Mouse (Mus musculus) testis, postnatal 14 days (tissue): ENCODE measurements around the gene Zbtb17.

Experiments
- DNase-seq: peaks from one replicate; pipeline ENCODE4 v3.0.0; 2021; ENCODE audit warnings: low spot score

Zbtb17 gene

GRCm38 (mm10) chr4:141502723-141503122, 58.3 kb downstream of the Zbtb17 start:
- no peak for DNase-seq

GRCm38 (mm10) chr4:141504471-141504870, 60.0 kb downstream of the Zbtb17 start:
- no peak for DNase-seq

GRCm38 (mm10) chr4:141505810-141506209, 61.4 kb downstream of the Zbtb17 start:
- DNase-seq, result no peak

- peak; percentile 77 for DNase-seq
These were observed 61.9 kb downstream of the Zbtb17 start for GRCm38 (mm10) chr4:141506352-141506751.

- DNase-seq, result no peak
These were observed 62.4 kb downstream of the Zbtb17 start for GRCm38 (mm10) chr4:141506893-141507292.

- DNase-seq, result no peak
These were observed 66.0 kb downstream of the Zbtb17 start for GRCm38 (mm10) chr4:141510457-141510856.

- DNase-seq, result no peak
These were observed 67.7 kb downstream of the Zbtb17 start for GRCm38 (mm10) chr4:141512145-141512544.

- no peak for DNase-seq
These were observed 69.8 kb downstream of the Zbtb17 start for GRCm38 (mm10) chr4:141514179-141514641.
